In the genomic region with DNA sequence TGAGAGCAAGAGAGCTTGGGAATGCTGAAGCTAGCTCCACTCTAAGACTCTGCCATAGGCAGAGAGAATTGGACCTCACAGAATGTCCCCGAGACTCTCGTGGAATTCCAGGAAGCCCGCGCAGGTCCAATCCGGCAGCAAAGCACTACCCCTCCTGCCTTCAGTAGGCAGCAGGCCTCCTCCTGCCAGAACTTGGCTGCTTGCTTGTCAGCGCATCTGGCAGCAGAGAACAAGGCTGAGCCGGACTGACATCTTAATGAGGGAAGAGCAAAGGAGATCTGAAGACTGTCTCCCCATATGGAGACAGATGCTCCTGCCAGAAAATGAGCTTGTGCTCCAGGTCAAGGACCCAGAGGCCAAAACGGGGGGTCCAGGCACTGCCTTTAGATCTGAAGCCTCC, we compare ENCODE assay signal across 25 mouse cellular contexts. TPM values are rescaled to one million over a fixed set of nuclear protein-coding genes. Genes with fewer than 3 reads are reported as not detected.
A peak's percentile ranks its signal among the peaks of the same experiment; 100 is the strongest.
DNase-seq lines count a peak whose midpoint lies in the region; ATAC-seq and TF ChIP-seq lines count a peak whose summit lies in the region.
"Had no signal": no experiment of that assay in that cellular context is flagged by ENCODE, and none has a peak within 500 bp of the region (broad histone marks: within the 10 kb centered on the region; RNA-seq: fewer than 3 reads in every experiment).

No protein-coding gene starts in this region.

- no peak overlapping the region for H3K27ac ChIP-seq in hindbrain, embryonic 16.5 days (ENCODE audit: low read depth, low read length)
- no peak overlapping the region for H3K27ac ChIP-seq in hindbrain, embryonic 14.5 days
- H3K27ac ChIP-seq in midbrain, embryonic 13.5 days: 0 out of 2 replicates have a peak overlapping the region, but pooled peaks have one; percentile 2
- no peak overlapping the region for H3K27ac ChIP-seq in midbrain, embryonic 10.5 days (replicated peaks)
- H3K27ac ChIP-seq: embryonic facial prominence, embryonic 12.5 days; forebrain, embryonic 12.5 days; hindbrain, embryonic 15.5 days; limb, embryonic 12.5 days; macrophage had no signal

- no peaks in the 10 kb centered on the region for H3K27me3 ChIP-seq in hindbrain, embryonic 16.5 days (replicated peaks; ENCODE audit: control insufficient read depth, insufficient read depth, low read length)
- H3K27me3 ChIP-seq in hindbrain, embryonic 14.5 days (ENCODE audit: control insufficient read depth, insufficient read depth, low read length): no peaks in the 10 kb centered on the region
- H3K27me3 ChIP-seq in midbrain, embryonic 13.5 days: peaks cover 6% of the 10 kb centered on the region; the same call in 1 of the 2 replicates
- peaks cover 37% of the 10 kb centered on the region for H3K27me3 ChIP-seq in midbrain, embryonic 10.5 days (ENCODE audit: low read depth, poor library complexity, severe bottlenecking)
- H3K27me3 ChIP-seq: hindbrain, embryonic 15.5 days had no signal

- 0 out of 2 replicates have a peak, but pooled peaks cover under 1% of the 10 kb centered on the region for H3K4me1 ChIP-seq in hindbrain, embryonic 16.5 days (ENCODE audit: control insufficient read depth, insufficient read depth, low read depth, low read length)
- no peaks in the 10 kb centered on the region for H3K4me1 ChIP-seq in hindbrain, embryonic 14.5 days (replicated peaks; ENCODE audit: control insufficient read depth, insufficient read depth, low read length)
- peaks cover 6% of the 10 kb centered on the region for H3K4me1 ChIP-seq in midbrain, embryonic 13.5 days (replicated peaks)
- peaks cover 18% of the 10 kb centered on the region for H3K4me1 ChIP-seq in midbrain, embryonic 10.5 days
- H3K4me1 ChIP-seq: embryonic facial prominence, embryonic 12.5 days; limb, embryonic 12.5 days had no signal

- peak; percentile 42 for ATAC-seq in hindbrain, embryonic 16.5 days
- no peak for ATAC-seq in hindbrain, embryonic 14.5 days (ENCODE audit: low FRiP score)
- ATAC-seq in midbrain, embryonic 13.5 days: peak; percentile 24; the same call in 1 of the 2 replicates
- ATAC-seq: intestine, embryonic 16.5 days; liver, postnatal 0 days; lung, postnatal 0 days had no signal

- H3K9ac ChIP-seq in hindbrain, embryonic 16.5 days (ENCODE audit: low read depth, low read length): no peak overlapping the region
- H3K9ac ChIP-seq in hindbrain, embryonic 14.5 days: no peak overlapping the region
- no peak overlapping the region for H3K9ac ChIP-seq in midbrain, embryonic 13.5 days (replicated peaks)
- H3K9ac ChIP-seq: embryonic facial prominence, embryonic 12.5 days; forebrain, embryonic 12.5 days; hindbrain, embryonic 15.5 days; limb, embryonic 12.5 days; liver, postnatal 0 days had no signal

- no peak overlapping the region for H3K4me3 ChIP-seq in hindbrain, embryonic 16.5 days (ENCODE audit: low read length)
- no peak overlapping the region for H3K4me3 ChIP-seq in hindbrain, embryonic 14.5 days (replicated peaks; ENCODE audit: low read length)
- no peak overlapping the region for H3K4me3 ChIP-seq in midbrain, embryonic 13.5 days (replicated peaks)
- no peak overlapping the region for H3K4me3 ChIP-seq in midbrain, embryonic 10.5 days
- H3K4me3 ChIP-seq: embryonic facial prominence, embryonic 12.5 days; forebrain, embryonic 12.5 days; hindbrain, embryonic 15.5 days; limb, embryonic 12.5 days; myocyte had no signal

- no peak for TF ChIP-seq CTCF in brain, embryonic 14.5 days (IDR thresholded peaks at IDR 0.05; ENCODE audit: borderline replicate concordance, extremely low read depth, insufficient read depth, insufficient read length)

- no peaks in the 10 kb centered on the region for H3K36me3 ChIP-seq in hindbrain, embryonic 16.5 days (ENCODE audit: control insufficient read depth, insufficient read depth, low read length)
- no peaks in the 10 kb centered on the region for H3K36me3 ChIP-seq in hindbrain, embryonic 14.5 days (replicated peaks; ENCODE audit: control insufficient read depth, insufficient read depth)
- no peaks in the 10 kb centered on the region for H3K36me3 ChIP-seq in midbrain, embryonic 13.5 days
- H3K36me3 ChIP-seq in midbrain, embryonic 10.5 days: no peaks in the 10 kb centered on the region
- H3K36me3 ChIP-seq: embryonic facial prominence, embryonic 12.5 days; forebrain, embryonic 12.5 days; hindbrain, embryonic 15.5 days; limb, embryonic 12.5 days had no signal

- peak; percentile 42 to 48 for DNase-seq in cerebellum, postnatal 14 days
- no peak for DNase-seq in cerebellum, adult 8-10 months
- no peak for DNase-seq in hindbrain, embryonic 14.5 days (ENCODE audit: low spot score)
- DNase-seq in midbrain, embryonic 10.5 days (ENCODE audit: low spot score): no peak
- DNase-seq in brain, embryonic 14.5 days (ENCODE audit: low read depth): peak; percentile 66
- DNase-seq: adrenal gland, postnatal 10 days; cerebellum, adult 9-11 months; gastrocnemius, postnatal 36 days; heart, postnatal 36 days; kidney, adult 9 months; kidney, postnatal 25 days; liver, postnatal 0 days; thymus, adult 18-20 months; thymus, postnatal 36 days had no signal

- H3K9me3 ChIP-seq in hindbrain, embryonic 16.5 days (ENCODE audit: control insufficient read depth, low read length): no peaks in the 10 kb centered on the region
- no peaks in the 10 kb centered on the region for H3K9me3 ChIP-seq in hindbrain, embryonic 14.5 days (ENCODE audit: control insufficient read depth, low read length)
- no peaks in the 10 kb centered on the region for H3K9me3 ChIP-seq in midbrain, embryonic 13.5 days
- H3K9me3 ChIP-seq in midbrain, embryonic 10.5 days (replicated peaks): no peaks in the 10 kb centered on the region
- H3K9me3 ChIP-seq: embryonic facial prominence, embryonic 12.5 days; forebrain, embryonic 12.5 days; hindbrain, embryonic 15.5 days; limb, embryonic 12.5 days had no signal

- no peak for TF ChIP-seq POLR2A in brain, embryonic 14.5 days (IDR thresholded peaks at IDR 0.05; ENCODE audit: borderline replicate concordance, extremely low read depth, insufficient read depth, insufficient read length, poor library complexity, severe bottlenecking)

- no peak overlapping the region for H3K4me2 ChIP-seq in hindbrain, embryonic 16.5 days (ENCODE audit: low read length)
- no peak overlapping the region for H3K4me2 ChIP-seq in hindbrain, embryonic 14.5 days (replicated peaks)
- no peak overlapping the region for H3K4me2 ChIP-seq in midbrain, embryonic 13.5 days (replicated peaks)
- H3K4me2 ChIP-seq: embryonic facial prominence, embryonic 12.5 days; forebrain, embryonic 12.5 days; hindbrain, embryonic 15.5 days; limb, embryonic 12.5 days; liver, embryonic 11.5 days had no signal

- 66% methylated on average over 8 of the region's 8 CpGs for WGBS in hindbrain, embryonic 16.5 days
- 74% methylated on average over 8 of the region's 8 CpGs for WGBS in hindbrain, embryonic 14.5 days
- WGBS in midbrain, embryonic 13.5 days: 64% methylated on average over 8 of the region's 8 CpGs
- 82% methylated on average over 8 of the region's 8 CpGs for WGBS in midbrain, embryonic 10.5 days

RNA-seq across cellular contexts. Expression of a gene that starts 16.5 kb away (rescaled TPM):
- polyA plus RNA-seq in hindbrain, embryonic 16.5 days (2015; fragmentation: Nextera tagmentation; extraction: Ambion mirVana): 44.3 and 50.2 TPM in 2 replicates
- polyA plus RNA-seq in hindbrain, embryonic 14.5 days (2014; fragmentation: Nextera tagmentation; extraction: Ambion mirVana): 42.2 and 43.8 TPM in 2 replicates
- 14.8 and 18.9 TPM in 2 replicates for polyA plus RNA-seq in midbrain, embryonic 13.5 days (2015; fragmentation: Nextera tagmentation; extraction: Ambion mirVana)
- 2.1 and 4.2 TPM in 2 replicates for polyA plus RNA-seq in midbrain, embryonic 10.5 days (2016; fragmentation: Nextera tagmentation; extraction: Ambion mirVana)
- polyA plus RNA-seq in brain, embryonic 14.5 days (2012; rRNA removed): 21.5 and 21.7 TPM in 2 replicates
- polyA plus RNA-seq: macrophage, myocyte had no signal

Comparison
In these comparisons a context has a peak if more than half of its experiments do, and no peak if none do; other contexts are left out.
1. DNase-seq: peak in cerebellum, postnatal 14 days (2 of 2) and brain, embryonic 14.5 days (single experiment); none in cerebellum, adult 8-10 months (single experiment), hindbrain, embryonic 14.5 days (single experiment) and midbrain, embryonic 10.5 days (single experiment).